Mouse (Mus musculus) embryonic fibroblast, embryonic 13.5 days (primary cell): ENCODE results near the gene Ppp3ca.

Experiments
- CTCF ChIP-seq: IDR thresholded peaks from 2 replicates; pipeline ENCODE4 v1.5.1; 2011; ENCODE audit warnings: mild to moderate bottlenecking, control low read depth, low read length, moderate library complexity, borderline replicate concordance; ENCODE audit not compliant: insufficient read depth
- POLR2A ChIP-seq: IDR thresholded peaks from 2 replicates; pipeline ENCODE4 v1.6.1; 2011; ENCODE audit warnings: low read depth, mild to moderate bottlenecking, control low read depth, low read length, moderate library complexity

DNA sequence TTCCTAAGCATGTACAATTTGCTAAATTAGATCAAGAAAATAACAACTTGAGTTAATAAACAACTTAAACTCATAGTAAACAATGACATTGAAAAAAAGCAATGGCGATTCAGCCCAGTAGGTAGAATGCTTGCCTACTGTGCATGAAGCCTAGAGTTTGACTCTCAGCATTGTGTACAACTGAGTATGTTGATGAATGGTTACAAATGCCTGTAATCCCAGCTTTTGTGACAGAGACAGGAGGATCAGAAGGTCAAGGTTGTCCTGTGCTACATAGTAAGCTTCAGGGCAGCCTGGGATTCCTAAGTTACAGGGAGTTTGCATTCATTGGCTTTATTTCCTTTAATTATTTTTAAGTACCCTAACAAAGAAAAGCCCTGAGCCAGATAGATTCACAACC is 4.8 kb upstream of the Ppp3ca start:
- TF ChIP-seq POLR2A (no peak), CTCF (no peak)
